Mouse (Mus musculus): ENCODE results near the gene Sorl1.

The Sorl1 gene

DNA sequence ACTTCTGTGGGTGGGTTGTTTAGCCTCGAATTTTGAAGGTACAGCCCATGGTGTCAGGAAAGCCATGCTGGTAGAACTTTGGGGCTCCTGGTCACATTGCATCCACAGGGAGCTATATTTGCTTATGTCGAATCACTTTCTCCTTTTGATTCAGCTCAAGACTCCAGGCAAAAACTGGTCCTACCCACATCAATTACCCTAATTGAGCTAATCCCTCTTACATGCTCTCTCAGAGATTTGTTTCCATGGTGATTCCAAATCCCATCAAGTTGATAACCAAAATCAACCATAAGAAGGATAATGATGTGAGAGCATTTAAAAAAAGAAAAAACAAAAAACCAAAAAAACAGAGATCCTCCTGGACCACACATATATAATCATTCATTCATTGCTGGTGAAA is 75.6 kb downstream of the Sorl1 start:
- DNase-seq: no peak

DNA sequence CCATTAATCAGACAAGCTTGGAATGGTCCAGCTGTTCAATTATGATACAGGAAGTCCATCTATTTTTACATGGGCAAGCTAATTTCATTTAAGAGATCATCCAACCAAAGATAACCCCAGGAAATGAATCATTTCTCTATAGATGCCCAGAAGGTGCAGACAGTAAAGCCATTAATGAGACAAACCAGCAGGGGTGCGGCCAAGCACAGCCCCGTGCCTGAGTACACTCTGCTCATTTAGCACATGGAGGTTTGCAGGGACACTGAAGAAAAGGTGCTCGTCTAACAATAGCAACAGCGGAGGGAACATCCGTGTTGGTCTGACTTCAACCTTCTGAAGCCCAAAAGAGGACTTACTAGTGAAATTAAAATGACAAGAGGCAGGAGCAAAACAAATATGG is 76.3 kb downstream of the Sorl1 start:
- no peak for DNase-seq

DNA sequence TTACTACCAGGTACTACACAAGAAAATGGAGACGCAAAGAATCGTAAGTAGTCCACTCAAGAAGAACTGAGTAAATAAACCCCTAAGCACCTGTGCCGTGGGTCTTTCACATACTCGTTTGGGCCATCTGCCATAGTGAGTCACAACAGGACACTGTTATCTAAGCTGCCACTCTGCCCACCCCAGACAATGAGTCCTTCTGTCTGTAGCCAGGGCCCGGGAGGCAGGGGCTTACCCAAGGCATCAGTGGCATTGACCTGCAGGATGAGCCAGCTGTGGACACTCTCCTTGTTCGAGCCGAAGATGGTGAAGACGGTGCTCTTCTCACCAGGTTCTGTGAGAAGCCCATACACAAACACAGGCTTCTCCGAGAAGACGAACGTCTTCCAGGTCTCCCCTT is 77.8 kb downstream of the Sorl1 start:
- no peak for DNase-seq

DNA sequence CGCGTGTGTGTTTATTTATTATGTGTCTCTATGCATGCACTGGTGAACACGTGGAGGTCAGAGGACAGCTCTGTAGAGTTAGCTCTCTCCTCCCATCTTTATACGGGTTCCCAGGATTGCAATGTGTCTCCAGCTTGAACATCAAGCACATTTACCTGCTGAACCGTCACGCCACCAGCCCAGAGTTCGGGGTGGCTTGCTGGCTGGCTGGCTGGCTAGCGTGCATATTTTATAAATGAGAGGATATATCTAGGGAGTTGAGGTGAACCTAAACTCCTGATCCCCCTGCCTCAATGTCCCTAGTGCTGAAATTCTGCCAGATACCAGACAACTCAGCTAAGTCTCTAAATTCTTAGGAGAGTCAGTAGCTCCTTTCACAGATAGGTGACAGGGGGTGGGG is 79.4 kb downstream of the Sorl1 start:
- no peak for DNase-seq

DNA sequence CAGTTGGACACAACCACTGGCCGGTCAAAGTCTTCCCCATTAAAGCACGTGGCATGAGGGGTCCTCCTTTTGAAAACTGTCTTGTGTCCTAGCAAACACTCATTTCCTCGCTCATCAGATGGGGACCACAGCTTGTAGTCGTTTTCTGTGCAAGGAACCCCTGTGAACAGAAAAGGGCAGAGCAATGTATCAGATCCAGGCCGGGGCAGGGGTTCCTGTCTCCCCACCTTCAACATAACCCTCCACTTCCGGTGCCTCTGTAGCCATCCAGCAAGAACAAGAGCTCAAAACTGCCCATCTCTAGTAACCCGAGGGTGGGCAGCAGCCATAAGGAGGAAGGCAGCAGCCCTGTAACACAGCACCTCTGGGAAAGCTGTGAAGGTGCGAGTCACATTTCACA is 80.2 kb downstream of the Sorl1 start:
- DNase-seq: no peak

DNA sequence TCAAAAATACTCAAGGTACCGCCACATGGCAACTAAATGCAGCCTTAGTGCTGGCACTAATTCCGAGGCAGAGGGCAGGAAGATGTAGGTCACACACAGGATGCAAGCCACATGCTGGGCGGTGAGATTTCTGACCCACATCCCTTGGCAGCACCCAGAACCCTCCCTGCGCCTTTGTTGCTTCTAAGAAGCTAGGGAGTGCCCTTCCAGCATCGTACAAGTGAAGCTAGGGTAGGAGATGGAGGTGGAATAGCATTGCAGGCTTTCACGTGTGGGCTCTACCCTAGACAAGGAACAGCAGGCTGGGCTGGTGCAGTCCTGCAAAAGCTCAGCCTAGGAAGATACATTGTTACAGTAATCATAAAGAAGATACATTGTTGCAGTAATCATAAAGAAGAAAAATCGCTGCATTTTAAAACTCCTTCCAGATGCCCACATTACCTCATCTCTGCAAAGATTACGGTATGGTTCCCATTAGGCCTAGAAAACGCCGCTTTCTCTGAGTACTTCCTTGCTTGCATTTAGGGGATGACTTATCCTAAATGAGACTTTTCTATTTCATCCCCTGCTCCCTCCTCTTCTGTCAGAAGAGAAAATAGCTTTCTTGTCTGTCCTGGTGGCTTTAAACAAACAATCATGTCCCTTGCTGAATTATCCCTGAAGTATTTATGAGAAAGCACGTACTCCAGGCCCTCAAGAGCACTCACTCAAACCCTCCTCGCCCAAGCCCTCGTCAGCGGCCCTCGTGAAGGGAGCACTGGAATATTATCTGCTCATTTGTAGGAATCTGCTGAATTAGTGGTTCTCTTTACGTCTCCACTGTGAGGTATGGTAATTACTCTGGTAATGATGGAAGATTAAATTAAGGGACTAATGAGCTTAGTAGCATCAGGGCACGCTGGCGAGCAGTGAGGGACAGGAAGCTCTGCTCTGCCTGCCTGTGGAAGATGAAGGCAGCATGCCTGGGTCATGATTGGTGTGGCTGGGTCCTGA is 84.8 kb downstream of the Sorl1 start:
- DNase-seq: no peak

DNA sequence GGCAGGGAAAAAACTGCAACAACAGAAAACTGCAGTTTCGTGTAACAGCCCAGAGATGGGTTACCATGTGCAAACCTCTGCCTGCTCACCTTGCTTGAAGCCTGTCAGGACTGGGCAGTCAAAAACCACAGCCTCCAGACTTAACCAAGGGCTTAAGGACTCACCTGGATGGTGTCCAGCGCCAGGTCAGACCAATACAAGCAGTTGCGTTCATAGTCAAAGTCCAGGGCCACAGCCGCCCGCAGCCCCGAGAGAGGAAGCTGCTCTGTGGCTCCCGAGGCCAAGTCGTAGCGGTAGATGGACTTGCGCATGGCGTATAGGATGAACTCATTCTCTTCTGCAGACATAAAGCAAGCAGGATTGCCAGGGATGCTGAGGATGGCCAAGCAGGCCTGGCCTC is 87.2 kb downstream of the Sorl1 start:
- peak; percentile 56 for DNase-seq

DNA sequence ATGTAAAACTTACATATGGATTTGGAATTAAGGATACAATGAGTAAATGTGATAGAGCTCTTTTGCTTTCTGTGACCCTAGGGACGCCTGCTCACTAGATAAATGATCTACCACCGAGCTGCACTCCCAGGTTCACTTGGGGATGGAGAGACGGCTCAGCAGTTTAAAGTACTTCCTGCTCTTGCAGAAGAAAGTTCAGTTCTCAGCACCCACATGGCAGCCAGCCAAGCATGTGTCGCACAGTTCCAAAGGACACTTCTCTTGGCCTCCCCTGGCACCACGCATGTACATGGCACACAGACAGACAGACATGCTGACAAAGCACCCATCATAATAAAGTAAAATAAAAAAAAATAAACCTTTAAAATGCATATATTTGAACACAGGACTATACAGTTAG is 88.1 kb downstream of the Sorl1 start:
- peak; percentile 88 for DNase-seq

DNA sequence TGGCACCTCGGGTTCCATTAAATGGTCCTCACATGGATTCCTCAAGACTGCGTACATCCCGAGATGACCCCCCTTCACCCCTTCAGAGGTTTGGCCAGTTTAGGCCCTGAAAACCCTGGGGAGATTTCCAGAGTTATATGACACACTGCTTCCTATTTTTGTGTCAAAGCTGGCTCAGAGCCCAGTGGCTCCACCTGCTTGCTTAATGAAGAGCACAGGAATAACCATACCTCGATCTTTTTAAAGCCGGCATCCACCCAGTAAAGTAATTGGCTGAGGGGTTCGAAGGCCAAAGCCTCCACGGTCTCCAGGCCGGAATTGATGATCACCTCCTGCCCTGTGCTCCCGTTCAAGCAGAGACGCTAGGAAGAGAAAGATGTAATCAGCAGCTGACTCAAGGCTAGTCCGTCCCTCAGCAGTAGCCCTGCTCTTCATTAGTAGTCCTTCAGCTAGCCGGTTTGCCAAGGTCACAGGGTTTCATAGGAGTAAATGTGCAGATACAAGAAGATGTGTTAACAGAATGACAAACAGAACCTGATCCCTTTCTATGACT is 88.8 kb downstream of the Sorl1 start:
- DNase-seq: peak; percentile 20

DNA sequence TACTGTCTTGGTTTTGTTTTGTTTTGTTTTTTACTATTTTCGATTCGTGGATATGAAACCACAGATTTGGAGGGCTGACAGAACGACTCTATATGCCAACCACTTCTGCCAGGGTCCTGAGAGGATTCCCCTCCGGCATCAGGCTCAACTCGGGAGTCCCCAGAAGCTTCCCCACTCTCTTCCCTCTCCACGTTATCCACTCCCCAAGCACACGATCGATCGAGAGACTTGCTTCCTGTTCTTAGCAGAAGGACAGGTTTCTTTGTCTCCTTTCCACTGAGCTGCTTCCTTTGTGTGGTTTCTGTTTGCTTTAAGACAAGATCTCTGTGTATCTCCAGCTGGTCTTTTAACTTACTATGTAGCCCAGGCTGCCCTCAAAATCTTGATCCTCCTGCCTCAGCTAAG is 90.0 kb downstream of the Sorl1 start:
- no peak for DNase-seq

DNA sequence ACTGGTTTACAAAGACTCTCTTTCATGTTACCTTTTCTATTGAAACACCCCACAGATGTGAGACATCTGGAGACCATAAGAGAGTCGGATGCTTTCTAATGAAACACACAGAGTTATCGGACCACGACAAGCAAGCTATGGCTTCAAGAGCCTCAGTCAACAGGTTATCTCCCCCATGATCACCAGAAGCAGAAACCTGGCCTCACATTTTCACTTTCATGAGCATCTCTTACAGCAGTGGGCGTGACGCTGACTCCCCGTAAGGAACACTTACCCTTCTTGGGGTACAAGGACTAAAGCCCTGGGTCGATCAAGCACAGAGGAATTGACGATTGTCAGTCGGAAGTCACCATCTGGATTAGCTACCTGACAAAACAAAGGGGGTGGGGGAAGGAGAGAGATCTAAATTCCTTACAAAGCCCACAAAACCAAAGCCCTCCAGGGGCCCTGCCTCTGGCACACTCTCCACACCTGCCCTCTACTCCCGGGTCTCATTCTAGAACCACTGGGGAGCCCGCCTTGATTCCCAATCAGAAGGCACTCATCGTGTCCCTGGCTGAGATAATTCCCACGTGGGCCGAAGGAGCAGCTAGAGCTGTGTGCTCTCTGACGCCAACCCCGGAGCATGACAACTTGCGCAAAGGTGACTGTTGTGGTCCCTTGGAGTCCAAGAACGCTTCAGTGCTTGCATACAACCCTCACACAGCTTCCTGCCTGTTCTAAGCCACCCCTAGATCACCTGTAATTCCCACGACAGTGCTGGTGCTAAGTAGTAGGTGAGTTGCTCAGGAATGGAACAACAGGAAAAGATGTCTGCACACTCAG is 90.6 kb downstream of the Sorl1 start:
- no peak for DNase-seq

DNA sequence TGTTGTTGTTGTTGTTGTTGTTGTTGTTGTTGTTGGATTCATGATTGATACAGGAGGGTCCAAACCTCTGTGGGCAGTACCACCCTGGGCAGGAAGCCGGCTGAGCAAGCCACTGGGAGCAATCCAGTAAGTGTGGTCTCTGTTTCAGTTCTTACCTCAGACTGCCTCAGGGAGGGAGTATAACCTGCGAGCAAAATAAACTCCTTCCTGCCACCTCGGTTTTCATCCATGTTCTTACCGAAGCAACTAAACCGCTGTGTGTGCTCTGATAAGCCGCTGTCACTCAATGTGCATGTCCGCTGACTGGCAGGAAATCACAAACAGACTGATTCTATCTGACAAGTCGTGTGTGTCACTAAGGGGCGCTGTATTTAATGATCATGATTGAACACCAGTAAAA is 91.7 kb downstream of the Sorl1 start:
- DNase-seq: no peak

DNA sequence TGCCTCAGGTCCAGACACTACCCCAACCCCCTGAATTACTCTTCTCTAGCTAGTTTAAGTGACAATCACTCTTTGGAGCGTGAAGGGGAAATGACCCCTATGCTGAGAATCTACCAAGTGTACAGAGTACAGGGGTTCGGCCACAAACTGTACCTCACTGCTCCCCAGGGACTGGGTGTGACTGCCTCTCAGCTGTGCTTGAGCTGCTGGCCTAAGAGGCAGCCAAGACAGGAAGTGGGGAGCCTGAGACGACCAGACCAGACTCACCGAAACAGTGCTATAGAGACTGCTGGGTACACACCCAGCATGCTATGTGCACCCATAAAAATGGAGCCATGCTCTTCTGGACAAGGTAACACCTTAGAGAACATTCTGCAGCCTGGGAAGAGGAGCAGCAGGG is 95.3 kb downstream of the Sorl1 start:
- no peak for DNase-seq

DNA sequence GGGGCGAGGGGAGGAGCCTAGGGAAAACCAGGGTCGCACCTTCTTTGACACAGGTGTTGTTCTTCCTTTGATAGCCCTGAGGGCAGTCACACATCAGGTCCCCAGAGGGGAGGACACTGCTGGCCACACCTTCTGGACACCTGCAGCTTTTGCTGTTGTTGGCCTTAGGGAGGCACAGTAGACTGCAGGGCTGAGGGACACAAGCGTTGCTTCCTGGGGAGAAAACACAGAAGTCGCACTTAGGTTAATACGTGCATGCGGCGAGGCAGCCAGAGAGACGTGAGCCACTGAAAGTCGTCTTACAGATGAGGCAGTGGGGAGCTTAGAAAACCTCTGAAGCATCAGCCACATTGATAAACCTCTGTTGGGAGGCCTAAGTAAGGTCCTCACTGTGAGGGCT is 99.8 kb downstream of the Sorl1 start:
- no peak for DNase-seq

DNA sequence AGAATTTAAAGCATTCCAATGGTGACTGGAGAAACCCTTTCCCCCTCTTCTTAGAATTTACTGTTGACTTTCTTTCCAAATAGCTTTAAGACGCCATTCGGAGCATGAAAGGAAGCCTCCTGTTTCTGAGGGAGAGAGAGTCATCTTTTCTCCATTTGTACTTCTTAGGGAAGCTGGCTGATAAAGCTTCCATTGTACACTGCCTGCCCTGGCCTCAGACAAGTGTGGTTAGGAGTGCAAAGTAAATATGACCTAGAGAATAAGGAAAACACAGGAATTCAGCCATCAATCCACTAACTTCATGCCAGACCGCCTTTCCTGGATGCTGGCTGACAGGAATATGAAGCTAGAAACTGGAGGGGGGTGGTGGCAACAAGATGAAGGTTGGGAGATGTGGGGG is 100.7 kb downstream of the Sorl1 start:
- DNase-seq: no peak

DNA sequence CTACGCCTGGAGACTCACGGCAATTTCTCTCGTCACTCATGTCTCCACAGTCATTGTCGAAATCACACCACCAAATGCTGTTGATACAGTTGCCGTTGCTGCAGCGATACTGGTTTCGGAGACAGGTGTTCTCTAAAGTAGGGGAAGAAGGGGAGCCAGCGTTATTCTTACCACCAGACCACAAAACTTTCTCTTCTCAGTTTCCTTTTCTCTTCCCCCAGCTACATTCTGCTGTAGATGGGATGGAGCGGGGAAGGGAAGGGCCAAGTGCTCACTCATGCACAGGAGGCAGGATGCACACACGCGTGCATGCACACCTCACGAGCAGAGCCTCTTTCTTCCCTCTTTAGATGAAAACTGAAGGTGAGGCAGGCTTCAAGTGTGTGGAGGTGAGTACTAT is 101.8 kb downstream of the Sorl1 start:
- no peak for DNase-seq

DNA sequence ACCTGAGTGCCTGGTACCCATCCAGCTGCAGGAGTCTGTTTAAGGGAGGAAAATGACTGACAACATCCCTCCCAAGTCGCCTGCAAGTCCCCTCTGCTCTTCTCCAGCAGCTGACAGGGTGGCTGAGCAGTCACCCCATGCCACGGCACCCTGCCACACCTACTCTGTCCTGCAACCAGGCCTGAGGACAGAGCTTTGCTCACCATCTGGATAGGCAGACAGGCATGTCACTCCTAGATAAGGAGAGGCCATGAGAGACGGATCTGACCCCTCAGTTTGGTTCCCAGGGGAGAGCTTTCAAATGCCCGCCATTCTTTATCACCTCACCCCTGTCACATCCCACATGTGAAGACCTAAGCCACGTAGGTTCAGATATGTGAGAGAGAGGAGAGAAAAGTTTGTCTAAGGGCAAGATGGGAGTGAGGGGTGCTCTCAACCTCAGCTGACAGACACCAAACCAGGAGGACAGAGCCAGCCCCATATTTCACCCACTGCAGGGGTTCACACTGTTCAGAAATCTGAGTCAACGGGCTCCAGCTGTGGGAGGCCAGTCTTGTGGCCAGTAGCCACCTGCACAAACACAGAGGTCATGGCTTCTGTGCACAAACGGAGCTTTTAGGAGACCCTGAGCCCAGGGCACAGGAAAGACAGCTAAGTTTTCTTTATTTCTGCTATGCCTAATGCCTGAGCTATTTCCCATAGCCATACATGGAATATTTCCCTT is 104.6 kb downstream of the Sorl1 start:
- no peak for DNase-seq

DNA sequence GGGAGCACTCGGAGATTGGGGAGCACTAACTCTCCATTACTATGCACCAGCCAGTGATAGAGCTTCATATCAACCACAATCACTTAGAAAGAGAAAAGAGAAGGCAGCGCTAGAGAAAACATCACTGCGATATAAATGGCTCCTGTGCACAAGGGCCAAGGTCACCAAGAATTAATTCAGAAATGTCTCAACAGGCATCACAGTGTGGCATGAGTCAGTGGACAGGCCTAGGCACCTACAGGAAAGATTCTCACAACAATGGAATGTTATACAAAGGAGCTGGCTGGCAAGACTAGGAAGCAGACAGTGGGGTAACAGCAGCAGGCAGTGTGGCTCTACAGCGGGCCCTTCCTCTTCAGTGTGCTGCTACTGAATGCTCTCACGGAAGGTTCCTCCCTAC is 115.6 kb downstream of the Sorl1 start:
- no peak for DNase-seq

DNA sequence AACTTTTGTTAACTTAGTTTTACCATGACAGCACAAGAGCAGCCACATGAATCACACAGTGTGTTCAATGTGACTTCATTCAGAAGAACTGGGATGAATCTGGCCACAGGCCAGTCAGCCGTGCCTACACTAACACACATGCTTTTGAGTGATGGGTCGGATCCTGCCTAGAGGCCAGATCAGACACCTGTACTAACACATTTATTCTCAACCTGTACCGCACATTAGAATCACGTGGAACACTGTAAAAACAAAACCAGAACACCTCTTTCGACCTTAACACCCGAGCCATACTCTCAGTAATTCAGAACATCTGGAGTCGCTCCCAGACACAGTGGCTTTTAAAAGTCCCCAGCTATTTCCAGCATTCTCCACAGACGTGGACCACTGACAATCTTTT is 119.0 kb downstream of the Sorl1 start:
- DNase-seq: no peak

DNA sequence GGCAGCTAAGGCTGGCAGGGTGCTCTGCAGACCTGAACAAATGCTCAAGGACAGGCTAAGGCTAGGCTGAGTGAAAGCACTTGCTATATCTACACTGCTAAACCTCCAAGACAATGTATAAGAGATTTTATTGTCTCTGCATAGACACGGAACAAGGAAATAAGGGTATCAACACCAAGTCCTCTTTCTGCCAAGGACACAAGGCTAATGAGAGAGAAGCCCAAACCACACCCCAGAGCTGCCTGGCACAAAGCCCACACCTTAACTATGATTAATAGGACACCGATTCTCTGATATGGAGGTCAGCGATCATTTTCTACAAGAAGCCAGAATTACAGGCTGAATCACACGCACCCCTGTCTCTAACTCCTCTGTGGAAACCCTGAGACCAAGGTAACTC is 120.0 kb downstream of the Sorl1 start:
- no peak for DNase-seq

DNA sequence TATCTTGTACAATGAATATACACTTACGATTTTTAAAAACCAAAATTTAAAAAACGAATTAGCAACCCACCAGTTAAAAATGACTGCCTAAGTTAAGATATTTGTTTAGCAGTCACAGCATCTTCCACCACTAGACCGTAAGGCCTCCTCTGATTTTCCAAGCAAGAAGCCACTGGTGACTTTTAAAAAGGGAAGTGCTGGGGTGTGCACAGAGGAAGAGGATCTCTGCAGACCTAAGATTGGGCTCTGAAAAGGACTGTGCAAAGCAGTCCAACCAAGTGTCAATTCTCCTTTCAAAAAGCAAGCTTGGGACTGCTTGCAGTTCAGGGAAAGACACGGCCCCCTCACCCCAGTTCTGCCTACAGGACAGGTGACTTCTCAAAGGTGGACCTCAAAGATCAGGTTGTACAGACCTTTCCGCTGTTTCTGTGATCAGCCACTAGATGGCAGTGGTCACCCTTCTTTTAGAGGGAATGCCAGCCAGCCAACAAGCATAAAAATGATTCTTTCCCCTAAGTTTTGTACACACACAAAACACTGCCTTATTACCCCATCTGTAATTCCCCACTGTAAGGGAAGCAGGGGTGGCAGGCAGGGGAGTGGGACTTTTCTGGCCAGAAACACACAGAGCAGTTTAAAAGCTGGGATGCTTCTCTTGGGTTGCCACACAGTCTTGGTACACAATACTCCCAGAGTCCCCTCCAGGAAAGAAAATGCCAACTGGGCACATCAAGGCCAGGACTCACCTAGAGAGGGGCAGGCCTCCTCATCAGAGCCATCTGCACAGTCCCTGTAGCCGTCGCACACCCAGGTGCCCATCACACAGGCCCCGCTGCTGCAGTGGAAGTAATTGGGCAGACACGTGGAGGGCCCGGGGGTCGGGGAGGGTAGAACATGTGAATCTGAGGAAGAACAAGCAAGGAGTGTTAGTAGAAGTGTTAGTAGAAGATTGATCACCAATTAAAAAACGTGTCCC is 124.3 kb downstream of the Sorl1 start:
- peak; percentile 45 for DNase-seq

DNA sequence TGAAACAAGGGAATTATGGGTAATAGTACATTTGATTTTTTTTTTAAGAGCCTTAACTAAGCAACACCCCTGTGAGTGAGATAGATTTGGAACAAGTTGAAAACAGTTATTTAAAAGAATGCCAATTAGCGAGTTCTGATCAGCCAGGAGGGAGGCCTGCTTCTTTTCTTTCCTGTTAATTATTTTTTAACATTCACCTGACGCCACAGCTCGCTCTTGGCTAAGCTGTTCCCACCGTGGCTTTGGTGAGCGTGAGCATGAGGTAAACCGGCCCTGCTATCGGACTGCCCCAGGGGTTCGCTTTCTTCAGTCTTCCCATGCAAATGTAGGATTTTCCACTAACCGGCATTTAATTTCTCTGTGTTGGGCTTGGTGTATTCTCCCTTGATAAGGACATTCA is 128.8 kb downstream of the Sorl1 start:
- peak; percentile 15 for DNase-seq

Data from kidney, postnatal 14 days (tissue).